Mouse (Mus musculus) cerebellum, adult 18-20 months (tissue): ENCODE measurements at regions not wholly inside any gene's neighbourhood (a gene's known extent, or its start where the extent isn't known, plus 50 kb on each side); places are given as distances from the start of the nearest gene placed in this dataset.

Source experiments
- DNase-seq, 2 experiments: peaks; one replicate each; pipeline ENCODE4 v3.0.0; 2021

DNA sequence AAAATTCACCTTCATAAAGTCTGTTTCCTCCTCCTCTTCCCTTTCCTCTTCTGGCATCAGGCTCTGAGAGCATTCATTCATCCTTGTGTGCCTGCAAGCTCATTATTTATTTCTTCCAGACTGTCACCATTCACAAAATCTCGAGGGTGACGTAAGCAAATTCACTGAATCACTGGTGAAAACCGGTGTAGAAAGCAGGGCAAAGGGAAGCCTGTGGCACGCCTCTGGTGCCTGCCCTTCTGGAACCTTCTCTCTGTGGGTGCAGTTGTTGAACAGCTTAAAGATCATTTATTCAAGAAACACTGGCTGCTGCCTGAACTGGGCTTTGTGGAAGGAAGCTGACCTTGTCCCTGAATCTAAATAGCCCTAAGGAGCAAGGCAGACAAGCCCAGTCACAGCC is 177.0 kb downstream of the Slc38a4 start:
- no peak for DNase-seq

DNA sequence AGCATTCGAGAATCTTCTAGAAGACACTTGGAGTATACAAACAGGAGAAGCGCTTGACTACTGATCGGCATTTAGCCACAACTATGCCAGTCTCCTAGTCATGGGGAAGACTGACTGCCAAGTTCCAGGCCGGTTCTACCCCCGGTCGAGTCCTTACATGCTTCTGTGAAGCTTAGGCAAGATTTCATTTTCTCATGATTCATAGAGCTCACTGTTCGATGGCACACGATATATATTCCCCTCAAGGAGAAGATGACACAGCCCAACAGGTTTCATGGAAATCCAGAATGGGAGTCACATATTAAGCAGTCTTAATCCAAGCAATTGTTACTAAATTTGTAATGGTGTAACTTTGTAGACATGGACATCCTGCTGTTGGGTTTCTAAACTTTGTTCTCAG is 177.8 kb downstream of the Slc38a4 start:
- no peak for DNase-seq

DNA sequence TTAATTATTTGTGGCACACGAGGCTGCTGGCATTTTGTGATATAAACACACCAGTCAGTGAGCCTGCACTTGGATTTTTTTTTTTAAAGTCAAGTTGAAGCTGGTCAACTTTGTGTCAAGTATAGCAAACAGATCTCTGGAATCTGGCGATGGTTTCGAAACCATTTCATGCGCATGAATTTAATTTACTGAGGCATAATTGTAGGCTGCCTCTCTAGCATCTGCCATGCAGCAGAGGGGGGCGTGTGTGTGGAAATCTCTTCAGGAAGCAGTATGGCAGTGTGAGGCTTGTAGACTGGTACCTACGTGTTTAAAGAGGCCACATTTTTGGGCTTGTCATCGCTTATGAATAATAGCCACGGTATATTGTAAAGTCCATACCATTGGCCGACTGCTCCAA is 177.7 kb upstream of the Slc38a2 start:
- DNase-seq = no peak

DNA sequence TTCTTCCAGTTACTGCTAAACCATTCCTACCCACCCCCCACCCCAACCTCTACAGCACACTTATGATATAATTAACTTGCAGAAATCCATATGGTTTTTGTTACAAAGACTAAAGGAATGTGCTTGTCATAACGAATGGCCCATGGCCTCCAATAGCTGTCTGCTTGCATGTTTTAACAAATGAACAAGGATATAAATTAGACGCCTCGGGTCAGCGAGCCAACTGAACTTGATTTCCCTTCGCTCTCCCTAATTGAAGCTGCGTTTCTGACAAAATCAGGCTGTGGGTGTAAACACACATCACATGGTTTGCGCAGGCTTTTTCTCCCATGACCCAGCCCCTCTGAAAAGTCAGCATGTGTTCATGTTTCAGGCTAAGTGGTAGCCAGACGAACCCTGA is 174.6 kb upstream of the Slc38a2 start:
- no peak for DNase-seq

DNA sequence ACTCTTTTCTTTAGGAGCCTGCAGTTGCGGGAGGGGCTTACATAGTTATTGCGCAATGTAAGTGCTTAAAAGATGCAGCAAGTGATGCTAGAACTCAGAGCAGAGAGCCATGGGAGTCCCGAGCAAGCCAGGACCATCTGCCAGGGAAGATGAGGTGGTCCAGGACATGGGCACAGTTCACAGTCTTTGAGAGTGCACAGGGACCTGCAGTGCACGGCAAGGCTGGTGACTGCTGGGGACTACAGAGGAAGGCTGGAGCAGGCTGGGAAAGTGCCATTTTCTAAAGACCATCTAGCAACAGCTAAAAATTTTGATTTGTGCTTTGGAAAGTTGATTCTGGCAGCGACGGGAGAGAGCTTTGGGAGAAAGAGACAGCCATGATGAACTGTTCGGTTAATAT is 174.0 kb upstream of the Slc38a2 start:
- no peak for DNase-seq

DNA sequence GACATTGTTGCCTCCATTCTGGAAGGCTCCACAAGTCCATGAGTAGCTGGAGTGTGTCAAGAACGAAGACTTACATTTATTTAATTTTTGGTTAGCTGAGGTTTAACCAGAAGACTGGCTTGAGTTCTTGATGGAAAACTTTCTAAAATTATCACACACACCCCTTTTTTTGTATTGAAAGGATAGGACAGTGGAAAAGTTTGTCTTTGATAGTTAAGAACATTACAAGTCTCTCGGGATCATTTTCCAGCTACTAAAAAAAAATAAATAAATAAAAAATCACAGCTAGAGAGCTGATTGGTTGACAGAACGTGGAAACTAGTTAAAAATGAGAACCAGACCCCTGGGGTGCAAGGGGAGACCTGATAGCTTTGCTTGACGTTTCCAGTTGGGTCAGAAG is 173.6 kb upstream of the Slc38a2 start:
- DNase-seq = no peak

DNA sequence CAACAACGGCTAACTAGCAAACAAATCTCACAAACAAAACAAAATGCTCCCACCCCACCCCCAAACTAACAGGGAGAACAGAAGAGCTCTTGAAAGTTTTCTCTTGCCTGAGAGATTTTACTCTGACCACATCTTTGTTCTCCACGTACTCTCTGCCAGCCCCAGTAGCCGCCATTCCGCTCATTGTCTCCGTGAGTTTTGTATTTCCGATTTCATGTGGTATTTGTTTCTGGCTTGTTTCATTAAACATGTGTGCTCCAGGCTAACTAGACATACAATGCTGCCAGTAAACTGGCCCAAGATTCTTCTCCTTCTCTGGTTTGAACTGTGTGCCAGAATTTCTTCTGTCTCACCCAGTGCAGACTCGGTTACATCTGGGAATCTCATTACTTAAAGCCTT is 168.2 kb upstream of the Slc38a2 start:
- DNase-seq = no peak

DNA sequence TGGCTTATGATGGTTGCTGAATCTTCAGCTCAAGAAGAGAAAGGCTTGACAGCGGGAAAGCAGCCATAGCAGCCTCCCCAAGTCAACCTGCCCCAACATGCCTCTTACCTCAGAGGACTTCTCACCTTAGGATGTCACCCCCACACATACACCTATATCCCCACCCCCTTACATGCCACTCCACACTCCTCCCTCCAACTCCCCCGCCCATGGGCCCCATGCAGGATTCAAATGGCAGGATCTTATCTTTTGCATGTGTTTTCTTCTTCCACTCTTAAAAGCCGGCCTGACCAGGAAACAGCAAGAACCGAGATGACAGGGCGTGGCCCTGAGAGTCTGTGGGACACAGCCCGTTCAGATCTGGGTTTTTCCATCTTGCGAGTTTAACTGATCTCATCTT is 166.4 kb upstream of the Slc38a2 start:
- DNase-seq = no peak

DNA sequence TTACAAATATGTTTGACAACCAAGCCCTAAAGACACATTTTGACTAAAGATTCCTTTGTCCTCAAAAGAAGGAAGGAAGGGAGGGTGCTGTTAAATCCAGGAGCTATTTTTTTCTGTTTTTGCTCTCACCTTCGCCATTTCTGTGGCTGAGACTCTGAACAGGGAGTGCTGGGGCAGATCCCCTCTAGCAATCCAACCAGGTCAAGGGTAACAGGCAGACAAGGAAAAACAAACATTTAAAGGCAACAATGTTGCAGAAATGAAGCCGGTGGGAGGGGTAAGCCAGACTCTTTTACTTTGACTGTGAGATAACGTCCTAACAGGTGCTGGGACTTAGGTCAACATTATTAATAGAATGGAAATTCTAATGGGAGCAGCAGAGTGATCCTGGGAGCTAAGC is 158.2 kb upstream of the Slc38a2 start:
- DNase-seq = no peak

DNA sequence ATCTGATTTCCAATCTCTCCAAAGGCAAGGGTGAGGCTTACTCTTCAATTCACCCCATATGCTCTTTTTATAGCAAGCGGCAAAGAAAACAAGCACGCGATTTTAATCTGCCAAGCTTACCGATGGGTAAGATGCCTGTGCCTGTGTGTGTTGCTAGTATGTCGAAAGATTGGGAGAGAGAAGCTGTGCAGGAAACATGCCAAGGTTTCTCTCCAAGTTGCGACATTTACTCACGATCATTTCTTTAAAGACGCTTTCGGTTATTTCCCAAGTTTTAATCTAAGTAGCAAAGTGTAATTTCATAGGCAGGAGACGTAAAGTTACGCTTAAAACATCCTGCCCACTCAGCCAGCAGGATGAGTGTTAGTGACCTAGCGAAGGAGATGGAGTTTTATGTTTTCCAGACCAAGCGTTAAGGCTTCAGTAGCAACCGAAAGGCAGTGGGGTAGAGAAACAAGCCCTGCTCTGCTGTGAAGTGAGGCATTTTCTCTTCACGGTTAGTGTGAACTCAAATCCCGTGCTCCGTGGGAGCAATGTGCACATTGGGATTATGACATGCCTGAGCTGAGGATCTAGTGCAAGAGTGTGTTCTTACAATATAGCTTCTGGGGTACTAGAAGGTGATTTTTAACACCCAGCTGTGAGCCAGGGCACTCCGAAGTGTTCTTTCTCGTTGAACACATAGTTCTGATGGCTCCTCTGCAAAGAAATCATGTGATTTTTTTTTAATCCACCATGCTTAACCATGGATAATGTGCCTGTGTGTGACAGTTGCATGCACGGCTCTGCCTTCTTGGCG is 152.6 kb upstream of the Slc38a2 start:
- DNase-seq = no peak

DNA sequence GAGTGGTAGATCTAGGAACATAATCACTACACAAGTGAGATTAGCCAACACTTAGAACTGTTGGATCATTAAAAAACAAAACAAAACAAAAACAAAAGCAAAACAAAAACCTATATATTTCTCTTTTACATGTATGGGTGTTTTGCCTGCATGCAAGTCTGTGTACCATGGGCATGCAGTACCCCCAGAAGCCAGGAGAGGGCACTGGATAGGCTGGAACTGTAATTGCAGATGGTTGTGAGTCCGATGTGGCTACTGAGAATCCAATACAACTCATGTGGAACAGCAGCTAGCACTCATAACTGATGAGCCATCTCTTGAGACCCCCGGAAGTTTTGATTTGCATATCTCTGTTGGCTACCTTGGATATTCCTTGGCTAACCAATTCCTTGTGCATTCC is 148.6 kb upstream of the Slc38a2 start:
- DNase-seq = no peak

DNA sequence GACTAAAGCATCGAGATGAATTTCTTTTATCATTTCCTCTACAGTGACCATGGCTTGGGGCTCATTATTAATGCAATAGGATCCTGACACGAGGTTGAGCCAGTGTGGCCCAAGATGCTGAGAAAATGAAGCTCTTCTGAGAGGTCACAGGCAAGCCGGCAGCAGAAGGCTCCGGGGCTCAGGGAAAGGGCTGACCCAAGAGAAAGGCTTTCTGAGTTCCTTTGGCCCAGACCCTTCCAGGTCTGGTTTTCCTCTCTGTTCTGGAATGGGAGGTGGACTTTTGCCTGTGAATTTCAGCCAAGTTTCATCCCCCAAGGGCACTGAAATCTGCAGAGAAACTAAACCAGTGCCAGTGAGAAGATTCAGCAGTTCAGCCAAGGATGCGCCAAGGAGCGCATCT is 145.7 kb upstream of the Slc38a2 start:
- DNase-seq = no peak

DNA sequence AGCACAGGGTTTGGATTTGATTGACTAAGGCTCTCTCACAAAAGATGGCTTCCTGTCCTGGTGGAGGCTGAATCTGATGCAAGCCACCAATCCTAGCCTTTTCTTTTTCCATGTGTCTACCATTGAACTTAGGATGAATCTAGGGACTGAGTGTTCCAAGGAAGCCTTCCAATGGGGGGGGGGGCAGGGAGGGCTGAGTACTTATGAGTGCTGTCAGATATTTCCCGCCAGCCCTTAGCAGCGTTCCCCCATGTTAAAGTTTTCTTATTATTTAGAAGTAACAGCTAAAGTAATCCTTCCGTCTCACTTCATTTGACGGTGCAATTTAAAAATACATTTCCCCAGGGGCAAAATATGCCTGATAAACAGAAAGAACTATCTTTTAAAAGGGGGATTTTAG is 144.8 kb upstream of the Slc38a2 start:
- no peak for DNase-seq

DNA sequence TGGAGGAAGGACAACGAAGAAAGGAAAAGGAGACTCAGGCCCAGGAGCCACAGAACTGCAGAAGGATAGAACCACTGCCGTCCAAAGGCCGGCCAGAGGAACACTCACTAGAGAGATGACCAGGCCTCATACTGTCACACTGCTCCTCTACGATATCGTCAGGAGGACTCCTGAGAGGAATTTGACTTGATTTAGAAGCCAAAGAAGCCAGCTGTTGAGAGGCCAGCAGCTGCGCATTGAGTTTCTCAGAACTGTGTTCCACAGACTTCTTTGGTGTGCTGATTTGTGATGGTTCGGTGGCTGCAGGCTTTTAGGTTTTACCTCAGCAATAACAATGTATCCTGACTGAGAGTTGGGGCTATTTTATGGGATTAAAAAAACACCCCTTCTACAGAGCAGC is 144.1 kb upstream of the Slc38a2 start:
- no peak for DNase-seq

DNA sequence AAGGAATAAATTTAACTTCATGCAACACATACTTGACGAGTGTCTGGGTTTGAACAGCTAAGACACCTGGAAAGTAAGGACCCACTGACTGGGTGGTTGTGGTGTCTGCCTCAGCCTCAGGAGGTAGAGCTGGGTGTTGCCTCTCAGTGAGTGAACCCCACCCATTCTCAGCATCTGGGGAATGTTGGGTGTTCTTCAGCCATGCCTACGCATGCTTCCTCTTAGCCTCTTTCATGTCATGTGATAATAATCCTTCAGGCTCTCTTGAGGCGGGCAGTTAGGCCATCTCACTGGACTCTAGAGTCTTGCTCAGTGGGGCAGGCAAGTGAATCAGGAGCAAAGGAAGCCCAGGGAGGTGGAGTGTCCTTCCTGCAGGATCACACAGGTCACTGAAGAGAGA is 143.4 kb upstream of the Slc38a2 start:
- DNase-seq = no peak

DNA sequence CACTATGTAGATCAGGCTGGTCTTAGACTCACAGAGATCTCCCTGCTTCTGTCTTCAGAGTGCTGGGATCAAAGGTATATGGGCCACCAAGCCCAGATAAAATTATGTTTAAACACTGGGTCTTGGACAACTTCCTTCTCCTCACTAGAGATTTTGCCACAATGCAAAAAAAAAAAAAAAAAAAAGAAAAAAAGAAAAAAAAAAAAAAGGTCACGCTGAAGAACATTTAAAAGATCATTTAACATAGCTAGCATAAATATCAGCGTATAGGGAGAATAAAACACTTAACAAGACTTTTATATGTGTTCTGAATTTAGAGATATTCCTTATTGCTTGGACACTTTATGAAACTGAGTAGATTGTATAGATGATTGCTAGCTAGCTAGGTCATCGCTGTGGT is 137.1 kb upstream of the Slc38a2 start:
- DNase-seq = no peak

DNA sequence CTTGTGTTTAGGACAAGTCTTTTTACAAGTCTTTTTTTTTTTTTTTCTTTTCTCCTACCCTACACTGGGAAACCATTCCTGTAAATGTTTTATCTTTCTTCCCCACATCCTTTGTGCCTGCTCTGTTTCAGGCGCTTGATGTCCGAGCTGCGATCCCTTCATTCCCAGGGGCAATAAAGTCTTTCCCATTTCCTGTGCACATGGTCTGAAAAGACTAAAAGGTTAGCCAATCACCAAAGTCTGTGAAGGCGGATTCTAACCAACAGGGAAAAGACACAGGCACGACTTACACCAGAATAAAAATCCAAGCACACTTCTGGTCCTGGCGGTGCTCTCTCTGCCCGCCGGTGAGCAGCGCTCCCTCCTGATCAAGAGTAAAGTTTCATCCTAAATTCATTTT is 135.3 kb upstream of the Slc38a2 start:
- DNase-seq = no peak

DNA sequence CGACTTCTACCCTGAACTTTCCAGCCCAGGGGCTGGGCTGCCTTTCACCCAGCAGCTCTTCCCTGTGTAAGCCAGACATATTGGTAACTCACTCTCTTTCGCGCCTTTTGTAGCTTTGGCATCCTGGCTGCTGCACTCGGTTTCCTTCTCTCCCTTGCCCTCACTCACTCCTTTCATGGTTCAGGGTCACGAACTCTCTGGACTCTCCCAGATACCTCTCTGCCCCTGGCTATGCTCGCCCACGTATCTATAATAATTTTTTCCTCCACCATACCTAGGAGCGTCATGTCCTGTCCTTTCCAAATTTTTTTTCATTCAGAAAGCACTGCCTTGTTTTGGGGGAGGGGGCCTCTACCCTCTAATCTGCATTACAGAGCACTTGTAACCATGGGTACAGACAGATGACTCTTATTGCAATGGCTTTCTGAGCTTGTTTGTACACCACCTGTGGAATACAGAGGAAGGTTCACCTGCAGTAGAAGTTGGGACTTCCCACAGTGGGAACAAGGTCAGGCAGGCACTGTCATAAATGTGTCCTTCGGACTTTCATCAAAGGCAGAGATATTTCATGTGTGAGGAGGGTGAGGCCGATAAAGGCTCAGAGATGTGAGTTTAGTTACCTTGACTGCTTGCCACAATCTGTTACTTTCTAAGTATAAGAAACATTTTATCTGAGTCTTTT is 134.8 kb upstream of the Slc38a2 start:
- DNase-seq = no peak

DNA sequence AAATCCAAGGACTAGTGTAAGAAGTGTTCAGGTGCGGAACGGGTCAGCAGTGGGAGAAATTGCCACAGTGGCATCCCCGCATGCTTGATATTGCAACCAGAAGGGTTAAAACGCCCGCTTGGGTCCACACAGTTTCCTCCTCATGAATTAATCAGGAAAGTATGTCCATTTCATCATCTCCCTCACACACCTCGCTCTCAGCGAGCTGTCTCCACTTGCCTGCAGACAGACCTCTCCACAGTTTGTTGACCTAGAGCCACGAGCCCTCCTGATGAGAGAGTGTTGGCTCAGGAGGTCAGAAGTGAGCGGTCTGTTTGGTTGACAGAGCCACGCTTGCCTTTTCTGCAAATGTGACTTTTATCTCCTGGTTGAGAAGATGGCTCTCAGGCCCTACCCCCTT is 132.9 kb upstream of the Slc38a2 start:
- DNase-seq = no peak

DNA sequence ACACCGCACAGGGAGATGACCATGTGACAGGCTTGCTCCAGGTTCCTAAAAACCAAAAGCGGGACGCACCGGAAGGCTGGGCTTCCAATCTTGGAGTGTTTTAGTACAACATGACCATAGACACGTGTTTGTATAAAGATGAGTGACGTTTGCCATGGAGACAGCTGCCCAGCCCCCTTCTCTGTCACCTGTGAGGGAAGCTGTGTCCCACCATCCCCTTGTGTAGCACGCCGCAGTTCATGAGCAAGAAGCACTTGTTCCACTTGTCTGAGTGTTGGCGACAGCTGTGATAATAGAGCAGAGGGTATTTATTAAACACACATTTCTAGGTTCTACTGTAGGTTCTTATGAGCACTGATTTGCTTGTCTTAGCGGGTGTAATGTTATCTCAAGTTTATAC is 131.7 kb upstream of the Slc38a2 start:
- no peak for DNase-seq

DNA sequence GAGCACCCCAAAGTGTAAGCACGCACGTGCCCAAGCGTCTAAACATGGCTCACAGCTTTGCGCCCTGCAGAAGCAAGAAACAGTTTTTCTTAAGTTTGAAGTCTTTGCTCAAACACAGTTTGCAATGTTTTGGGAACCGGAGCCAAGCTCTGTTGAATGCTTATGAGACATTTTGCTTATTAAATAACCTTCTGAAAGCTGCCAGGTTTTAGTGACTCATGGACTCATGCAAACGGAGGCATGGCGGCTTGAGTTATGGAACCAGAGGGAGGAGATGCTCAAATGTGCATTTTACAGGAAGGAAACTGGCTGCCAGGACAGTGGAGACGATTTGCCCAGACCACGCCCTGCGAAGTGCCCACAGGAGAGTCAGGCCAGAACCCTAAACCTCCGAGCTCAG is 131.0 kb upstream of the Slc38a2 start:
- DNase-seq = no peak

DNA sequence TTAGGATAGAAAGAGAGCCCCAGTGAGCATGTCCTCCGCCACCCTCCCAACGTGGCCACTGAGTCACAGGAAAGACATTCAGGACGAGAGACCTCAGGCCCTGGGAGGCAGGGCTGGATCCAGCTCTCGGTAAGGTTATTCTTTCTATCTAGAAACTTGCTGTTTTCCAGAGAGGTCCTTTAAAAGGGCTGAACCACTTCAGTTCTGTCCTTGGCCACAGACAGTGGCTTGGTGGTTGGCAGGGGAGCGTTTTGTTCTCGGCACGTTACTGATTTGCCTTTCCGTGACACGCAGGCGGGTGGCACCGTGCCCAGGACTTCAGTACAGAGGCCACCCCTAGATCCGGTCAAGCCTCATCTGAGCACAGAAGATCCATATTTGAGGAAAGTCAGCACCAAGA is 130.4 kb upstream of the Slc38a2 start:
- no peak for DNase-seq

DNA sequence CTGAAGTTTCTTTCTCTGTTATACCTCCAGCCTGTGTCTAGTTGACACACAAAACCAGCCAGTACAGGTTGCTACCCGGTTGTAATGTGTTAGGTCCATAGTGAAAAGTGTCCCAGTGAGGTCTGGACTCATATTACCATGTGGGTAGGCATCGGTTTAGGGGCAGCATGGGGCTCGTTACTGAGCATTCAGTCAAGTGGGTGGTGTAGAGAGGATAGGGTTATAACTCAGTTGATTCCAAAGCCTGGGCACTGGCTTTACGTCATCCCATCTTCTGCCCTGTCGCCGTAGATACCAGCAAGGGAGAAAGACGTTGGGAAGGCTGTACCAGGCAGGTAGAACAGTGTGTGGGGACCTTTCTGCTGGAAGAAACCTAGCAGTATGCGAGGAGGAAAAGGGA is 129.2 kb upstream of the Slc38a2 start:
- no peak for DNase-seq

DNA sequence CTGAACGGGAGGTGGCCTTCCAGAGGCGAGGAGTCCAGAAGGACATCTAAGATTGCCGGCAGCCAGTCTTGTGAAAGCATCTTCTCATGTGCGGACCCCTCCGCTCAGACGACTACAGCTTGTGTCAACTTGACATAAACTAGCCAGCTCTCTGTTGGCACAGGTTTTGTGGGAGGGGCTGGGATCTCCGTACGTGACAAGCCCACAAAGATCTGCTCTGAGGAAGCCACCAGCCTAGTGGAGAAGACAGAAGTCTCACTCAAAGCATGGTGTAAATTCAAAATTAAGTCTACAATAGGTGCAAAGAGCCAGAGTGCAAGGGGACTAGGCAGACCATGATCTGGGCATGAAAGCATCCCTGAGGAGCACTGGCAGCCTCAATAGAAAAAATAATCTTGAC is 128.4 kb upstream of the Slc38a2 start:
- DNase-seq = no peak

DNA sequence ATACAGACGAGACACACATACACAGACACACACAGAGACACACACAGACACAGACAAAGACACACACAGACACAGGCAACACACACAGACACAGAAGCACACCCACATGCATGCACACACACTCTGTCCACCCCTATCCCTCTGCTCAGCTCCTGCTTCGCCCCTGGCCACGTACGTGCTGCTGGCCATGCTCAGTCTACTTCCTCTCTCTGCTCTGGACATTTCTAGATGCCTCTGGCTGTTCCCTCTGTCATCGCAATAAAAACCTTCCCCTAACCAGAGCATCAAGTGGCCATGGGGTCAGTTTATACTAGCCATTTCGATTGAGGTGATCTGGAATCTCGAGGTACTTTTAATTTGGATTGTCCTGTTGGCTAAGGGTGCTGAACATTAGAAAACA is 118.9 kb upstream of the Slc38a2 start:
- DNase-seq = no peak
